Mouse (Mus musculus) hindbrain, embryonic 11.5 days (tissue): ENCODE measurements around the gene Sox6. TPM values are rescaled to one million over a fixed set of nuclear protein-coding genes. Genes with fewer than 3 reads are reported as not detected.

Experiments
- ATAC-seq: fragments of 200-750 bp; cut with Nextera tagmentation; 2 replicates; pipeline ENCODE4 v1.8.0; 2017; ENCODE audit warnings: mild to moderate bottlenecking, moderate TSS enrichment, moderate library complexity; ENCODE audit not compliant: low FRiP score
- DNase-seq: peaks from one replicate; pipeline ENCODE4 v3.0.0-alpha.2; 2015; ENCODE audit warnings: low spot score
- H3K27ac ChIP-seq: fragments of 300-500 bp; sonication (generic); 2 replicates; pipeline ENCODE4 v1.5.1; 2014; ENCODE audit warnings: mild to moderate bottlenecking, low read depth, low read length
- H3K27me3 ChIP-seq: fragments of 300-500 bp; sonication (generic); 2 replicates; pipeline ENCODE4 v1.6.1; 2014; ENCODE audit warnings: mild to moderate bottlenecking, low read length, moderate library complexity, mixed read lengths; ENCODE audit not compliant: control insufficient read depth, insufficient read depth
- H3K36me3 ChIP-seq: fragments of 300-500 bp; sonication (generic); 2 replicates; pipeline ENCODE4 v1.6.1; 2014; ENCODE audit warnings: mild to moderate bottlenecking, low read length, moderate library complexity, mixed read lengths; ENCODE audit not compliant: control insufficient read depth, insufficient read depth
- H3K4me1 ChIP-seq: fragments of 300-500 bp; sonication (generic); replicated peaks from 2 replicates; pipeline ENCODE4 v1.6.1; 2014; ENCODE audit warnings: low read length, mixed read lengths; ENCODE audit not compliant: control insufficient read depth, insufficient read depth
- H3K4me2 ChIP-seq: fragments of 300-500 bp; sonication (generic); replicated peaks from 2 replicates; pipeline ENCODE4 v1.6.1; 2014; ENCODE audit warnings: mild to moderate bottlenecking, low read depth, low read length
- H3K4me3 ChIP-seq: fragments of 300-500 bp; sonication (generic); 2 replicates; pipeline ENCODE4 v1.5.1; 2014; ENCODE audit warnings: low read depth, low read length
- H3K9ac ChIP-seq: fragments of 300-500 bp; sonication (generic); 2 replicates; pipeline ENCODE4 v1.6.1; 2014; ENCODE audit warnings: low read depth, low read length
- H3K9me3 ChIP-seq: fragments of 300-500 bp; sonication (generic); 2 replicates; pipeline ENCODE4 v1.6.1; 2016; ENCODE audit warnings: low read length; ENCODE audit not compliant: control insufficient read depth
- WGBS: fragments of 180-500 bp; shearing (Covaris S2); extraction: QIAGEN DNeasy Blood & Tissue Kit; methylation state at CpG from one replicate; pipeline ENCODE4 v1.1.7; 2014; 5-methylcytosine and 5-hydroxymethylcytosine counted together
- polyA plus RNA-seq: library from polyadenylated mRNA; unstranded; fragments of >200 nt; fragmentation: Nextera tagmentation; extraction: Ambion mirVana; gene quantifications from 2 replicates; pipeline ENCODE4 v1.2.1, GENCODE M21; 2014

Sox6 gene
- polyA plus RNA-seq, 1 experiment from 2014 or later = 49.4 TPM

- WGBS = 63% methylated on average over 1 of the region's 1 CpGs
- no peaks in the 10 kb centered on the region for H3K27me3 ChIP-seq
- no peak overlapping the region for H3K4me3 ChIP-seq
- H3K27ac ChIP-seq = no peak overlapping the region
- ATAC-seq (no peak), DNase-seq (no peak)
- no peaks in the 10 kb centered on the region for H3K9me3 ChIP-seq
- 0 out of 2 replicates have a peak, but pooled peaks cover under 1% of the 10 kb centered on the region for H3K4me1 ChIP-seq
- no peak overlapping the region for H3K4me2 ChIP-seq
- H3K9ac ChIP-seq = no peak overlapping the region
- H3K36me3 ChIP-seq = no peaks in the 10 kb centered on the region
Observed at GRCm38 (mm10) chr7:115819136-115819535, 219.5 kb downstream of the Sox6 start.

DNA sequence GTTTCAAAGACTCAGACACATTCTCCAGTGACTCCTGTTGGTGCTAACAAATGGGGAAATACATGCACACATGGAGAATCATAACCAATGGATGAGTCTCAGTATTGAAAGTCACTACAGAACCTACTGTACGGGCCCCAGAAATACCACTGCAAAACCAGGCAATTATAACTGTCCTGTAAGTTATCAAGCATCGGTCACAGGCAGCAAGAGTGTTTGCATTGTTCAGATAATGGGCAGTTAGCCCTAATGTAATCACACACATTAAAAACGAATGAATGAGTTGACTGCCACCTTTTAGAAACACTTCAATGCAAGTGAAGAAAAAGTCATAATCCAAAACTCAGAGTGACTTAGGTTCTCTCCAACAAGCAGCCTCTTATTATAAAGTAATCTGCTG is 235.3 kb downstream of the Sox6 start:
- Histone ChIP-seq H3K9me3 (no peaks in the 10 kb centered on the region), H3K27me3 (no peaks in the 10 kb centered on the region), H3K36me3 (no peaks in the 10 kb centered on the region), H3K4me3 (no peak overlapping the region), H3K4me2 (no peak overlapping the region), H3K27ac (no peak overlapping the region), H3K4me1 (no peaks in the 10 kb centered on the region), H3K9ac (no peak overlapping the region)
- DNase-seq (no peak), ATAC-seq (no peak)
- WGBS = 91% methylated on average over 3 of the region's 3 CpGs

GRCm38 (mm10) chr7:115794139-115794858 is 244.3 kb downstream of the Sox6 start:
- DNase-seq (no peak), ATAC-seq (no peak)
- Histone ChIP-seq H3K9me3 (no peaks in the 10 kb centered on the region), H3K4me1 (no peaks in the 10 kb centered on the region), H3K4me2 (no peak overlapping the region), H3K4me3 (no peak overlapping the region), H3K27ac (no peak overlapping the region), H3K36me3 (no peaks in the 10 kb centered on the region), H3K27me3 (no peaks in the 10 kb centered on the region), H3K9ac (no peak overlapping the region)
- 94% methylated on average over 4 of the region's 4 CpGs for WGBS

- no peaks in the 10 kb centered on the region for H3K9me3 ChIP-seq
- no peak for DNase-seq
- H3K27ac ChIP-seq = no peak overlapping the region
- no peak overlapping the region for H3K9ac ChIP-seq
- H3K4me1 ChIP-seq = no peaks in the 10 kb centered on the region
- WGBS = 78% methylated on average over 2 of the region's 2 CpGs
- no peak overlapping the region for H3K4me2 ChIP-seq
- H3K4me3 ChIP-seq = no peak overlapping the region
- H3K27me3 ChIP-seq = no peaks in the 10 kb centered on the region
- no peak for ATAC-seq
- H3K36me3 ChIP-seq = no peaks in the 10 kb centered on the region
Observed at GRCm38 (mm10) chr7:115792841-115793240, 245.8 kb downstream of the Sox6 start.

GRCm38 (mm10) chr7:115789116-115789823 is 249.3 kb downstream of the Sox6 start:
- ATAC-seq = no peak
- Histone ChIP-seq H3K4me3 (no peak overlapping the region), H3K9me3 (no peaks in the 10 kb centered on the region), H3K27me3 (no peaks in the 10 kb centered on the region), H3K4me2 (no peak overlapping the region), H3K36me3 (no peaks in the 10 kb centered on the region), H3K9ac (no peak overlapping the region), H3K27ac (no peak overlapping the region), H3K4me1 (no peaks in the 10 kb centered on the region)
- 80% methylated on average over 5 of the region's 5 CpGs for WGBS
- DNase-seq = no peak

- ATAC-seq = no peak
Observed at GRCm38 (mm10) chr7:115783982-115784917, 254.3 kb downstream of the Sox6 start.

DNA sequence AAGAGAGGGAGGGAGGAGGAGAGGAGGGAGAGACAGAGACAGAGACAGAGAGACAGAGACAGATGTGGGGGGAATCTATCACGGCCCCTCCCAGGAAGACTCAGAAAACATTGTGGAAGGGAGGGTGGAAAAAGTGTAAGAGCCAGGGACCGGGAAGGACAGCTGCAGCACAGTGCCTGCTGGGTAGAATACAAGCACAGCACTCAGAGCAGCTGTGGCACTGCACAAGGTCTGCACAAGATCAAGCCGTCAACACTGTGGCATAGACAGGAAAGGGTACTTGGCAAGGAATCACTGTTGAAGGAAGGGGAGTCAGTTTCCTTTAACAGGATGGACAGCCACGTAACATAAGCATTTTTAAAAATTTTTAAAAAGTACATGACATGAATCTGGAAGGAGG is 258.4 kb downstream of the Sox6 start:
- H3K4me3 ChIP-seq = no peak overlapping the region
- H3K36me3 ChIP-seq = no peaks in the 10 kb centered on the region
- H3K9me3 ChIP-seq = no peaks in the 10 kb centered on the region
- 84% methylated on average over 4 of the region's 4 CpGs for WGBS
- 0 out of 2 replicates have a peak, but pooled peaks cover 2% of the 10 kb centered on the region for H3K4me1 ChIP-seq
- H3K4me2 ChIP-seq = no peak overlapping the region
- no peak for DNase-seq
- no peaks in the 10 kb centered on the region for H3K27me3 ChIP-seq
- no peak overlapping the region for H3K27ac ChIP-seq
- ATAC-seq = no peak
- no peak overlapping the region for H3K9ac ChIP-seq

More at GRCm38 (mm10) chr7:115783982-115784917, 254.3 kb downstream of the Sox6 start:
- DNase-seq = no peak
- no peaks in the 10 kb centered on the region for H3K9me3 ChIP-seq
- WGBS = 90% methylated on average over 8 of the region's 8 CpGs
- no peak overlapping the region for H3K9ac ChIP-seq
- no peaks in the 10 kb centered on the region for H3K4me1 ChIP-seq
- H3K27me3 ChIP-seq = no peaks in the 10 kb centered on the region
- no peak overlapping the region for H3K27ac ChIP-seq
- no peak overlapping the region for H3K4me2 ChIP-seq
- no peaks in the 10 kb centered on the region for H3K36me3 ChIP-seq
- H3K4me3 ChIP-seq = no peak overlapping the region

DNA sequence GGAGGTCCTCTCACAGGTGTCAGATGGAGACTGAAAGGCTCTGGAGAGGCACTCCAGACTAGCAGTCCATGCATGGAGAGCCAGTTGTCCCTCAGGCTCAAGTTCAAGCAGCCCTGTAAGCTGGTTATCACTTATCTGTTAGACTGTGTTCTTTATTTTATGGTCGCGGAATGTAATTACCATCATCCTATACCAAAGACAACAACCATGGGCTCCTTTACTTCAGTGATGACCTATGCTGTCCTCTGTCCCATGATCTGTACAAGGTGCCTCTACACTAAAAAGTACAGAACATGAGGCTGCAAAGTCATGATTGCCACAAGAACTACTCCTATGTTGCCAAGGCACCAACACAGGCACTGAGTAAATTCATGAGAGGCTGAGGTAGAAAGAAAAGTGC is 259.1 kb downstream of the Sox6 start:
- no peaks in the 10 kb centered on the region for H3K36me3 ChIP-seq
- H3K4me1 ChIP-seq = 0 out of 2 replicates have a peak, but pooled peaks cover 2% of the 10 kb centered on the region
- H3K4me2 ChIP-seq = no peak overlapping the region
- no peaks in the 10 kb centered on the region for H3K9me3 ChIP-seq
- WGBS = 93% methylated on average over 2 of the region's 2 CpGs
- H3K27me3 ChIP-seq = no peaks in the 10 kb centered on the region
- no peak overlapping the region for H3K9ac ChIP-seq
- DNase-seq = no peak
- H3K27ac ChIP-seq = no peak overlapping the region
- no peak for ATAC-seq
- H3K4me3 ChIP-seq = no peak overlapping the region
